Mouse (Mus musculus) CD4-positive, CD25-positive, alpha-beta regulatory T cell, adult 9 weeks (primary cell): ENCODE data around the gene Pglyrp1. TPM values are rescaled to one million over a fixed set of nuclear protein-coding genes. Genes with fewer than 3 reads are reported as not detected.

Experiments
- polyA plus RNA-seq: library from polyadenylated mRNA; unstranded; fragments of 100-300 nt; shearing (Covaris generic); gene quantifications from one replicate; pipeline ENCODE4 v1.2.1, GENCODE M21; 2017

The Pglyrp1 gene
- polyA plus RNA-seq, result 189 TPM

DNA sequence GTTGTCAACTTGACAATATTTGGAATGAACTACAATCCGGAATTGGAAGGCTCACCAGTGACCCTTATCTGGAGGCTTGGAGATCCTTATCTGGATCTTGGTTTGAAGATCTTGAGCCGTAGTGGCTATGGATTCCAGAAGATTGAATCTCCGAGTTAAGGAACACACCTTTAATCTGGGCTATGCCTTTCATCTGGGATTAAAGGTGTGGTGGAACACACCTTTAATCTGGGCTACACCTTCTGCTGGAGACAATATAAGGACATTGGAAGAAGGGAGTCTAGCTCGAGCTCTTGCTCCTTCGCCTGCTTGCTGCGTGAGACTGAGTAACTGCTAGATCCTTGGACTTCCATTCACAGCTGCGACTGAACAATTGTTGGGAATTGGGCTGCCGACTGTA, at the start of gene Pglyrp1:
Gene Pglyrp1, plus strand, starts transcription at position 301 of the 400 bp plus-strand sequence.

DNA sequence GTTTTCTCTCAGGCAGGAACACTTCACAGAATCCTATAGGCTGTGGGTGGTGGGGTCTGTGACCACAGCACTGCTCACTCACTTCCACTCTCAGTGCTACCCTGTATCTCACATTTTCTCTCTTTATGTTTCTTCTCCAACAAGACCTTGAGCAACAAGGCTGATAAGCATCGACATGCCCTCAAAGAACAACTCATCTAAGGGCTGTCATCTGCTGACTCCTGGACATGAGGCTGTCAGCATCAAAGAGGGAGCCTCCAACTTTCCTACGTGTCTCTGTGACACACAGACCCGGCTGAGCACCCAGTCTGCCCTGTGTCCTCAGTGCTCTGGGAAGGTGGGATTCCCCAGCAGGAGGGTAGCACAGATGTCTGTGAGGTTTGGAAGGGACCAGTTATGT, 49.6 kb upstream of the Pglyrp1 start, which contains the start of gene Psg17:
Gene Psg17, minus strand, starts transcription at position 101 of the 400 bp plus-strand sequence.

DNA sequence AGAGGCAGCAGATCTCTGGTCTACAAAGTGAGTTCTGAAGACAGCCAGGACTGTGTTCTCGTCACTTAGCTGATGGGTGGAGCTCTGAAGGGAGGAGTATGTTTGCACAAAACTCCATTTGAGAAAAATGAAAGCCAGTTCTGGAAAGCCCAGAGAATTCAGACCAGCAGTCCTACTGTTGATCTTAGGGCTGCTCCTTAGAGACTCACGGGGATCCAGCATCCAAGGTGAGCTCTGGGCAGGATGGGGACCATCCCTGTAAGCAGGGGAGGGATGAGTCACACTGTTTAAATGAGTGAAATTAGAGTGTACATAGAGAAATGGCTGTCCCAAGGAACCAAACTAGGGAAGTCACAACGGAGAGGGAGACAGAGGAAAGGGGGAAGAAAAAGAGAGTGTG, 31.3 kb upstream of the Pglyrp1 start, which contains the start of gene Mill2:
Gene Mill2, plus strand, starts transcription at position 102 of the 400 bp plus-strand sequence.

DNA sequence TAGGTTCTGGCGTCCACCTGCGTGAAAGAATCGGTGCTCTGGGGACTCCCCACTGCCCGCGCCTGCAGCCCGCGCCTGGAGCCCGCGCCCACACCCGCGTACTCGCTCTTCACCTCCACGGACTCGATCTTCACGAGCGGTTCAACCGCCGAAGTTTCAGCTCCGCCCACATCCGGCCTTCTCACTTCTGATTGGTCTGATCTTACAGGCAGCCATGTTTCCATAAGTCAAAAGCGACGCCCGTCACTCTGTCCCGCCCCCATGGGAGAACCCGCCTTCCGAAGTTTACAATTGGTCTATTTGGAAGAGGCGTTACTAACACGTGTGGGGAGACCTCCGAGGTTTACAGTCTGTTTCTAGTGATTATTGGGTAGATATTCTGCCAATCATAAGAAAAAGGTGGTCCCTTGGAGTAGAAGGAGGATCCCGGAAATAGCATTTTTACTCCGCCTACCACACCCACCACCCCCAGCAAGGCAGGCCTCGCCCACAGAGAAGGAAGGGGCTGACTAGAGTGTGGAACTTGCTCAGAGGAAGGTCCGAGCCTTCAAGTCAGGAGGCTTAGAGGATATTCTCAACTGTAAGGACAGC, 39.2 kb downstream of the Pglyrp1 start, which contains the start of gene Ccdc61:
Gene Ccdc61, minus strand, starts transcription at position 175 of the 591 bp plus-strand sequence.

DNA sequence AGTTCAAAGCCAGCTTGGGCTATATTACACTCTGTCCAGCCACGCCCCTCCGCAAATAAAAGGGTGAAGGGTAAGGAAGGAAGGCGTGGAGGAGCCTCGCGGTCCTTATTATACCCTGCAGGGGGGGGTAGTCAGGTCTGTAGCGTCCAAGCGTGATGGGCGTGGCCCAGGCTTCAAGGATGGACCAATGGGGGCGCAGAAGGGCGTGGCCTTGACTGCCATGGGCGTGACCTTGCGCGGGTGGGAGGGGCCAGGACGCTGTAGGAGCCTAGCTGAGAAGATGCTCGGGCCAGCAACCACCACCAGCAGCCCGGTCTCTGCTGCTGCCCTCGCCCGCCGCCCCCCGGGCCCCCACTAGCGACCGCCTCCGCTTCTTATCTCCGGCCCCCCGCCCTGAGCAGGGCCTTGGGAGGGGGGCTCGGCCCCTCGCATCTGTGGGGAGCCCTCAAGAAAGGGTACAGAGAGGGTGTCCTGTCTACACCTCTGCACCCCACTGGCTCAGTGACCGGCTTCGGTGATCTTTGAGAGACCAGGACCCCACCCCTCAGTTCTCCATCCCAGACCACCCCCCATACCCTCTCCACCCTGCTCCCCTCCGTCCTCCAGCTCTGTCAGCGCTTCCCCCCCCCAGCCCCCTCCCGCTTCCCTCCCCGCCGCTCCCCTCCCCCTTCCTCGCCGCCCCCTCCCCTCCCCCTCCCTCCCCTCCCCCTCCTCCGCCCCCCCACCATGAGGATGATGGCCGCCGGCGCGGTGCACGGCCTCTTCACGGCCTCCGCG, 54.2 kb downstream of the Pglyrp1 start, which contains the start of gene Nova2:
Gene Nova2, plus strand, starts transcription at position 727 of the 777 bp plus-strand sequence.

Other genes with a start within 250 kb of the Pglyrp1 start
- gene Psg21, start 214.6 kb upstream of the Pglyrp1 start, polyA plus RNA-seq, result not detected
- not detected for gene Psg20, start 185.1 kb upstream of the Pglyrp1 start, polyA plus RNA-seq
- gene Psg22, start 153.2 kb upstream of the Pglyrp1 start, polyA plus RNA-seq, result not detected
- not detected for gene Psg19, start 72.8 kb upstream of the Pglyrp1 start, polyA plus RNA-seq
- not detected for gene Psg17, start 49.7 kb upstream of the Pglyrp1 start, polyA plus RNA-seq
- gene Mill2, start 31.4 kb upstream of the Pglyrp1 start, polyA plus RNA-seq, result not detected
- 20.1 TPM for gene Ccdc61, start 39.1 kb downstream of the Pglyrp1 start, polyA plus RNA-seq
- gene Nova2, start 54.6 kb downstream of the Pglyrp1 start, polyA plus RNA-seq, result 0.06 TPM
- not detected for gene Nanos2, start 116.1 kb downstream of the Pglyrp1 start, polyA plus RNA-seq
- gene Mypop, start 119.9 kb downstream of the Pglyrp1 start, polyA plus RNA-seq, result 3.5 TPM
- gene Irf2bp1, start 132.7 kb downstream of the Pglyrp1 start, polyA plus RNA-seq, result 3.1 TPM
- not detected for gene Foxa3, start 152.2 kb downstream of the Pglyrp1 start, polyA plus RNA-seq
- 19.0 TPM for gene Sympk, start 153.0 kb downstream of the Pglyrp1 start, polyA plus RNA-seq
- gene Rsph6a, start 183.4 kb downstream of the Pglyrp1 start, polyA plus RNA-seq, result not detected
- not detected for gene Dmwd, start 204.9 kb downstream of the Pglyrp1 start, polyA plus RNA-seq
- 0.42 TPM for gene Dmpk, start 212.5 kb downstream of the Pglyrp1 start, polyA plus RNA-seq
- gene Six5, start 223.3 kb downstream of the Pglyrp1 start, polyA plus RNA-seq, result 0.15 TPM
- gene Gm4969, start 247.0 kb downstream of the Pglyrp1 start, polyA plus RNA-seq, result not detected
- 28.3 TPM for gene Fbxo46, start 248.5 kb downstream of the Pglyrp1 start, polyA plus RNA-seq